Mouse (Mus musculus) liver, embryonic 14.5 days (tissue): ENCODE measurements at regions not wholly inside any gene's neighbourhood (a gene's known extent, or its start where the extent isn't known, plus 50 kb on each side); places are given as distances from the start of the nearest gene placed in this dataset.

Experiments
- CTCF ChIP-seq: IDR thresholded peaks from 2 replicates; pipeline ENCODE4 v1.5.1; 2016; ENCODE audit warnings: antibody characterized with exemption, low read depth, control low read depth
- EP300 ChIP-seq: IDR thresholded peaks from 2 replicates; pipeline ENCODE4 v1.6.1; 2016; ENCODE audit warnings: antibody characterized with exemption, low read depth

DNA sequence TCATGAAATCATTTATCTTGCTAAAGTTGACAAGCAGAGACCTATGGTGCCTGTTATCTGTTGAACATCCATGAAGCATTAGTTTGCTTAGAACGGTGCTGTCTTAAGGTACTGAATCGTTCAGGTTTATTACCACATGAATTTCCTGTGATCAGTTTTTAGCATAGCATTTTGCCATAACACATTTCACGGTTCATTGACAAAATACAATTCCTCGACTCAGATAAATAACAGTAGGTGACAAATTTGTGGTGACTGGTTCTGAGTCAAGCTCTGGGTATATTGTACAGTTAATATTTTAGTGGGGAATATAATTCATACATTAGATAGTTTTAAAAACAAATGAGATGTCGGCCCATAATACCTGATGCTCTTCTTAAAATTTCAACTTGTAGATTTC, 1207.5 kb upstream of the Tenm2 start:
- no peak for TF ChIP-seq CTCF
- TF ChIP-seq EP300: no peak
